Mouse (Mus musculus) limb, embryonic 14.5 days (tissue): Measurements from ENCODE around the gene Rasgrp1. TPM values are rescaled to one million over a fixed set of nuclear protein-coding genes. Genes with fewer than 3 reads are reported as not detected.

Experiments
- ATAC-seq: fragments of 200-750 bp; cut with Nextera tagmentation; 2 replicates; pipeline ENCODE4 v1.8.0; 2017; ENCODE audit warnings: low read depth, moderate number of reproducible peaks, moderate TSS enrichment; ENCODE audit not compliant: low FRiP score
- DNase-seq: peaks from one replicate; pipeline ENCODE4 v3.0.0-alpha.2; 2015; ENCODE audit warnings: low spot score
- H3K27ac ChIP-seq: fragments of 300-500 bp; sonication (generic); replicated peaks from 2 replicates; pipeline ENCODE4 v1.5.1; 2014; ENCODE audit warnings: low read depth, mild to moderate bottlenecking, low read length, moderate library complexity, mixed read lengths
- H3K27me3 ChIP-seq: fragments of 300-500 bp; sonication (generic); 2 replicates; pipeline ENCODE4 v1.6.1; 2014; ENCODE audit warnings: low read length, mixed read lengths; ENCODE audit not compliant: control insufficient read depth, insufficient read depth
- H3K36me3 ChIP-seq: fragments of 300-500 bp; sonication (generic); 2 replicates; pipeline ENCODE4 v1.6.1; 2014; ENCODE audit warnings: mild to moderate bottlenecking, low read length, moderate library complexity, mixed read lengths; ENCODE audit not compliant: control insufficient read depth, insufficient read depth
- H3K4me1 ChIP-seq: fragments of 300-500 bp; sonication (generic); 2 replicates; pipeline ENCODE4 v1.6.1; 2014; ENCODE audit warnings: antibody characterized with exemption, low read length, mixed read lengths; ENCODE audit not compliant: control insufficient read depth, insufficient read depth
- H3K4me2 ChIP-seq: fragments of 300-500 bp; sonication (generic); replicated peaks from 2 replicates; pipeline ENCODE4 v1.6.1; 2014; ENCODE audit warnings: low read depth, mild to moderate bottlenecking, low read length, moderate library complexity; ENCODE audit not compliant: severe bottlenecking
- H3K4me3 ChIP-seq: fragments of 300-500 bp; sonication (generic); replicated peaks from 2 replicates; pipeline ENCODE4 v1.5.1; 2014; ENCODE audit warnings: low read length
- H3K9ac ChIP-seq: fragments of 300-500 bp; sonication (generic); 2 replicates; pipeline ENCODE4 v1.6.1; 2014; ENCODE audit warnings: mild to moderate bottlenecking, low read depth, low read length, moderate library complexity; ENCODE audit not compliant: severe bottlenecking
- H3K9me3 ChIP-seq: fragments of 300-500 bp; sonication (generic); 2 replicates; pipeline ENCODE4 v1.6.1; 2016; ENCODE audit warnings: low read length; ENCODE audit not compliant: control insufficient read depth
- POLR2A ChIP-seq: fragments of 200-500 bp; IDR thresholded peaks from 2 replicates; pipeline ENCODE4 v1.8.0; 2012; ENCODE audit warnings: inconsistent platforms, mild to moderate bottlenecking, moderate library complexity, borderline replicate concordance; ENCODE audit not compliant: insufficient read depth, insufficient read length; ENCODE audit errors: extremely low read depth
- WGBS: fragments of 180-500 bp; shearing (Covaris S2); extraction: QIAGEN DNeasy Blood & Tissue Kit; methylation state at CpG from one replicate; pipeline ENCODE4 v1.1.7; 2014; 5-methylcytosine and 5-hydroxymethylcytosine counted together
- polyA plus RNA-seq, 2 experiments: library from polyadenylated mRNA; depleted of rRNA in 1 of 2; stranded (reverse) in 1 of 2; unstranded in 1 of 2; fragments of >200 nt; fragmentation: Nextera tagmentation in 1 of 2; extraction: Ambion mirVana in 1 of 2; gene quantifications; 2 replicates each; pipeline versions ENCODE4 v1.2.1 to v1.2.3; 2012 to 2014

The Rasgrp1 gene
- 0.42 and 0.45 TPM in 2 replicates for polyA plus RNA-seq (2012; rRNA removed)
- polyA plus RNA-seq (2014; fragmentation: Nextera tagmentation; extraction: Ambion mirVana), result 0.48 and 0.52 TPM in 2 replicates

DNA sequence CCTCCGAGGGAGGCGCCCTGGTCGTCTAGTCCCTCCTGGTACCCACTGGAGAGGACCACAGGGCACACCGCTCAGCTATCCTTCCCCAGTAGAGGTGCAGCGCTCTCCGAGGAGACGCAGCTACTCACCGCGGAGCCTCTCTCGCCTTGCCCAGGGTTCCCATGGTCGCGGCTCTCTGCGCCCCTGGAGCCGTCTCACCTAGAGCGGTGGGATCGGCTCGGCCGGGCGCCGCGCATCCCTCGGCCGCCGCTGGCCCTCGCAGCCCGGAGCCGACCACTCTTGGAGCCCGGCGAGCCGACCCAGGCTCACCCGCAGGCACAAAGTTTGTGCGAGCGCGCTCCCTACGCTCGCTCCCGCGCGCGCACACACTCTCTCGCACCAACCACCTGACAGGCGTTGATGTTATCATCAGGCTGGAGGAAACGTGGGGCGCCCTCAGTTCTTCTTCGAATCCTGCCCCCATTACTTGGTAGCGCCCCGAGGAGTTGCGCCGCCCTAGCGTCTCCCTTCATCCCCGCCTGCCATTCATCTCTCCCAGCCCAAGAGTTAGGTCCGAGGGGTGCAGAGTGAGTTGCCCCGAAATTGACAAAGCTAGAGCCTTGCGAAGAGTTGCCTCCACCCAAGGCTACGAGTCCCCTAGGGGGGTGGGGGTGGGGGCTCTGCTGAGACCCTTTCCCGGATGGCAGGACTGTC is at the start of gene Rasgrp1:
Gene Rasgrp1, minus strand, starts transcription at position 455 of the 693 bp plus-strand sequence.
- no peak for TF ChIP-seq POLR2A
- 2% methylated on average over 52 of the region's 56 CpGs for WGBS
- peaks cover 19% of the 10 kb centered on the region; the same call in 1 of the 2 replicates for H3K27me3 ChIP-seq
- peak within 1 kb of the TSS; percentile 52 for H3K4me3 ChIP-seq
- peak within 1 kb of the TSS; percentile 51 for H3K9ac ChIP-seq
- peaks cover 9% of the 10 kb centered on the region; the same call in 1 of the 2 replicates for H3K4me1 ChIP-seq
- H3K36me3 ChIP-seq, result no peaks in the 10 kb centered on the region
- ATAC-seq (0 out of 2 replicates have a peak, but pooled peaks have one; percentile 50), DNase-seq (no peak)
- H3K9me3 ChIP-seq, result no peaks in the 10 kb centered on the region
- peak within 1 kb of the TSS; percentile 78 for H3K4me2 ChIP-seq
- H3K27ac ChIP-seq, result no peak within 1 kb of the TSS

DNA sequence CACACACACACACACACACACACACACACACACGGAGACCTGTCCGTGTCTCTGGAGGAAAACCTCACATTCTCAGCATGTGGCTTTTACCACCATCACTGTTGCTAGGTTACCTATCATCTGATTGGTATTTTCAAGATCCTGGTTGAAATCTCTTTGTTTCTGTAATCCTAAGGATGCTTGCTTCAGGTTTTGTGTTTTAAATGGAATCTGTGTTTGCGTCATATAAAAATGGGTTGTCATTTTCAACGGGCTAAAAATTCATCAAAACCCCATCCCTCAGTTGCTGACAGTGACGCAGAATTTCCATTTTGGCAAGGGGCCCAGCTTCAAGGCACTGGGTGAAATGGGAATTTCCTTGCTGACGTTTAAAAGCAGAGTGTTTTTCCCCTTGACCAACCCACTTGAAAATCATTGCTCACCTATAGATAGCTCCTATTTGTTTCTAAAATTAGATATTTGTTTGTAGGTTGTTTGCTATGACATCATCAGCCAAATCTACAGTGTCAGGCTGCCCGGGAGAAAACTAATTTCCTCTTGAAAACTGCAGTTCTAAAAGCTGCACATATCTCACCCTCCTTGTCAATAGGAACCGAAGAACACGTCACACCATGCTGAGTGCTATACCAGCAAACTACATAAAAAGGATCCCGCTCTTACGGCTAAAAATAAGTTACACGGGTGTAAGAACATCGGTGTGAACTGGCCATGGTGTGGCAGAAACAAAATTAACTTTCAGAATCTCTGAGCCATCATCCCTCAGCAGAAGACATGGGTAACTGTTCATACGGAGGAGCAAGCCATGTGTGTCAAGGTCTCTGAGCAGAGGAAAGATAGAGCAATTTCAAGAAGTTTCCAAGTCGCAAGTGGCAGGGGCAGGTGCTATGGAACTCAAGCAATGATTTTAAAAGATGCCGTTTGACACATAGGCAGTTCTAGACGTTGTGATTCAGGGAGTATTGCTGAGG is 47.4 kb upstream of the Rasgrp1 start:
- Histone ChIP-seq H3K9ac (no peak overlapping the region), H3K36me3 (no peaks in the 10 kb centered on the region), H3K4me1 (no peaks in the 10 kb centered on the region), H3K27ac (no peak overlapping the region), H3K27me3 (no peaks in the 10 kb centered on the region), H3K4me2 (no peak overlapping the region), H3K4me3 (no peak overlapping the region), H3K9me3 (no peaks in the 10 kb centered on the region)
- WGBS, result 75% methylated on average over 17 of the region's 17 CpGs
- ATAC-seq, result no peak
- no peak for DNase-seq
- no peak for TF ChIP-seq POLR2A

DNA sequence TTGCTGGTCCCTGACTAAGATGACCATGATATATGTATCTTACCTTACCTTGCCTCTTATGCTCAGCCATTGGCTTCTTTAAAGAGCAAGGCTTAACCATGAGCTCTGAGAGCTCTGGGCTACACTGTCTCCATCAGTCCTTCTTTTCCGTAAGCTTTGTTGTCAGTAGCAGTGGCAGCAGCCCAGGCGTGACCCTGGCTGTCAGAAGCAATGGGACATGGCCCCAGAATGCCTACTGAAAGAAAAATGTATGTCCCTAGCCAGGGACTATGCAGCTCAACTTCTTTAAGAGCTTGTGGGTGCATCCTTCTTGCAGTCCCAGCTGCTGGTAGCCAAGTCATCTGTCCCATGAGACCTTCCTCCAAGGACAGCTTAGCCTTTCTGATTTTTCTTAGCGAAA is 46.7 kb upstream of the Rasgrp1 start:
- no peaks in the 10 kb centered on the region for H3K36me3 ChIP-seq
- no peak for DNase-seq
- H3K4me2 ChIP-seq, result no peak overlapping the region
- no peak overlapping the region for H3K9ac ChIP-seq
- no peaks in the 10 kb centered on the region for H3K27me3 ChIP-seq
- H3K4me3 ChIP-seq, result no peak overlapping the region
- H3K9me3 ChIP-seq, result no peaks in the 10 kb centered on the region
- no peak for ATAC-seq
- H3K27ac ChIP-seq, result no peak overlapping the region
- no peak for TF ChIP-seq POLR2A
- 85% methylated on average over 3 of the region's 3 CpGs for WGBS
- no peaks in the 10 kb centered on the region for H3K4me1 ChIP-seq

DNA sequence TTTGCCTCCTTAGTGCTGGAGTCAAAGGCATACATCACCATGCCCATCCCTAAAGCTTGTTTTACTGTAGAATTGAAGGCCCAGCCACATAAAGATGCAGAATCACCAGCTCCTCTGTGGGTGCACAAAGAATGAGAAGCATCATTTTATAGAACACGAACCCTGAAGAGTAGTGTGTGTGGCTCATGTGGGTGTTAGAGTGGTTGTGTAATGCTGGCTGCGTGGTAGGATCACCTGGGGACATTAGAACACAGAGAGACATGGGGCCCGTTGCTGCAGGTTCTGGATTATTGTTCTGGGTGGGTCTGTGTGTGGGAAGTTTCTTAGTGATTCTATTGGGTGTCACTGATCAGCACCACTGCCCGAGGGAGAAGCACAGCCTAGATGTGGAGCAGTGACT is 45.3 kb upstream of the Rasgrp1 start:
- Histone ChIP-seq H3K9me3 (no peaks in the 10 kb centered on the region), H3K27me3 (no peaks in the 10 kb centered on the region), H3K27ac (no peak overlapping the region), H3K9ac (no peak overlapping the region), H3K4me2 (no peak overlapping the region), H3K4me3 (no peak overlapping the region), H3K4me1 (no peaks in the 10 kb centered on the region), H3K36me3 (no peaks in the 10 kb centered on the region)
- ATAC-seq (no peak), DNase-seq (no peak)
- no peak for TF ChIP-seq POLR2A
- WGBS, result 86% methylated on average over 4 of the region's 4 CpGs

DNA sequence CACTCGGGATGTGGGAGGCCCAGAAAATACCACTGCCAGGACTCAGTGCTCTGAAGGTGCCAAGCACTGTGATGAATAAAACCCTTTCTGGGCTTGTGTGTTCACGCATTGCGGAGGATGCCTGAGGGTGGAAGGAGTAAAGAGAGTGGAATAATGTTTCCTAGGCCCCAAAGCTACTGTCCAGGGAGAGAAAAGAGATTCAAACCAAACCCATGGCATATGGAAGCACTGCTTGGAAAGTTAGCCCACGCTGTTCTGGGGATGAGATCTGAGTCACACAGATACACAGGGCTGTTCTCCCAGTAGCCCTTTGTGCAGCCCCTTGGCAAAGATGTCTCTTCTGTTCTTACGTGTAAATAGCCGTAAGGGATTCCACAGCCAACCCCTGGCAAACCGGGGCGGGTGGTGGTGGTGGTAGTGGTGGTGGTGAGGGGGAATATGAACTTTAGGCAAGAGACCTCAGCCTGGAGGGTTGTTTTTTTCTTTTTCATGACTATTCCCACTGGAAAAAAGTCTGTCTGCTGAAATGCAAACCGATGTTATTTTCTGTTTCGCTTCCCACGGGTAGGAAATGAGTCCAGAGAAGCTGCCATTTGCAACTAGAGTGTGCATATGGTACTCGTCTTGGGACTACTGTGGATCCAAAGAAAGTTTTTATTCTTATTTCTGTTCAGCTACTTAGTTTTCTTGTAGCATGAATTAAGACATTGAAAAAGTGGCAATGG is 44.3 kb upstream of the Rasgrp1 start:
- TF ChIP-seq POLR2A, result no peak
- H3K9ac ChIP-seq, result no peak overlapping the region
- DNase-seq (no peak), ATAC-seq (no peak)
- no peaks in the 10 kb centered on the region for H3K4me1 ChIP-seq
- no peak overlapping the region for H3K27ac ChIP-seq
- H3K9me3 ChIP-seq, result no peaks in the 10 kb centered on the region
- no peaks in the 10 kb centered on the region for H3K27me3 ChIP-seq
- H3K4me3 ChIP-seq, result no peak overlapping the region
- WGBS, result 84% methylated on average over 12 of the region's 12 CpGs
- H3K36me3 ChIP-seq, result no peaks in the 10 kb centered on the region
- H3K4me2 ChIP-seq, result no peak overlapping the region
